Mouse (Mus musculus): ENCODE measurements around the gene 5330417C22Rik.

GRCm38 (mm10) chr3:108408517-108409008, 127.8 kb downstream of the 5330417C22Rik start:
- TF ChIP-seq GATA1 (IDR thresholded peaks at IDR 0.05; ENCODE audit: low read length) (no peak), TAL1 (IDR thresholded peaks at IDR 0.05; ENCODE audit: low read length) (no peak)

Measured in erythroblast, embryonic 14.5 days (primary cell).